Mouse (Mus musculus) hindbrain, embryonic 14.5 days (tissue): Measurements from ENCODE around the gene Syn2. TPM values are rescaled to one million over a fixed set of nuclear protein-coding genes. Genes with fewer than 3 reads are reported as not detected.

Experiments
- ATAC-seq: fragments of 200-750 bp; cut with Nextera tagmentation; 2 replicates; pipeline ENCODE4 v1.8.0; 2017; ENCODE audit warnings: moderate number of reproducible peaks, mild to moderate bottlenecking, moderate TSS enrichment, moderate library complexity; ENCODE audit not compliant: low FRiP score
- DNase-seq: peaks from one replicate; pipeline ENCODE4 v3.0.0-alpha.2; 2015; ENCODE audit warnings: low spot score
- H3K27ac ChIP-seq: fragments of 300-500 bp; sonication (generic); 2 replicates; pipeline ENCODE4 v1.5.1; 2014; ENCODE audit warnings: mild to moderate bottlenecking, moderate library complexity
- H3K27me3 ChIP-seq: fragments of 300-500 bp; sonication (generic); 2 replicates; pipeline ENCODE4 v1.6.1; 2014; ENCODE audit warnings: mild to moderate bottlenecking, low read length, mixed read lengths; ENCODE audit not compliant: control insufficient read depth, insufficient read depth
- H3K36me3 ChIP-seq: fragments of 300-500 bp; sonication (generic); replicated peaks from 2 replicates; pipeline ENCODE4 v1.6.1; 2014; ENCODE audit not compliant: control insufficient read depth, insufficient read depth
- H3K4me1 ChIP-seq: fragments of 300-500 bp; sonication (generic); replicated peaks from 2 replicates; pipeline ENCODE4 v1.6.1; 2014; ENCODE audit warnings: antibody characterized with exemption, low read length, mixed read lengths; ENCODE audit not compliant: control insufficient read depth, insufficient read depth
- H3K4me2 ChIP-seq: fragments of 300-500 bp; sonication (generic); replicated peaks from 2 replicates; pipeline ENCODE4 v1.6.1; 2014; ENCODE audit warnings: mild to moderate bottlenecking, moderate library complexity
- H3K4me3 ChIP-seq: fragments of 300-500 bp; sonication (generic); replicated peaks from 2 replicates; pipeline ENCODE4 v1.5.1; 2014; ENCODE audit warnings: mild to moderate bottlenecking, low read length
- H3K9ac ChIP-seq: fragments of 300-500 bp; sonication (generic); 2 replicates; pipeline ENCODE4 v1.6.1; 2014
- H3K9me3 ChIP-seq: fragments of 300-500 bp; sonication (generic); 2 replicates; pipeline ENCODE4 v1.6.1; 2016; ENCODE audit warnings: low read length; ENCODE audit not compliant: control insufficient read depth
- WGBS: fragments of 180-500 bp; shearing (Covaris S2); extraction: QIAGEN DNeasy Blood & Tissue Kit; methylation state at CpG from one replicate; pipeline ENCODE4 v1.1.7; 2014; 5-methylcytosine and 5-hydroxymethylcytosine counted together
- microRNA-seq: library from miRNA; unstranded; fragments of <30 nt; microRNA quantifications from one replicate; pipeline ENCODE4, GENCODE M21; 2016
- polyA plus RNA-seq: library from polyadenylated mRNA; unstranded; fragments of >200 nt; fragmentation: Nextera tagmentation; extraction: Ambion mirVana; gene quantifications from 2 replicates; pipeline ENCODE4 v1.2.1, GENCODE M21; 2014

Gene Syn2
- polyA plus RNA-seq, 1 experiment from 2014 or later: 65.1 TPM

DNA sequence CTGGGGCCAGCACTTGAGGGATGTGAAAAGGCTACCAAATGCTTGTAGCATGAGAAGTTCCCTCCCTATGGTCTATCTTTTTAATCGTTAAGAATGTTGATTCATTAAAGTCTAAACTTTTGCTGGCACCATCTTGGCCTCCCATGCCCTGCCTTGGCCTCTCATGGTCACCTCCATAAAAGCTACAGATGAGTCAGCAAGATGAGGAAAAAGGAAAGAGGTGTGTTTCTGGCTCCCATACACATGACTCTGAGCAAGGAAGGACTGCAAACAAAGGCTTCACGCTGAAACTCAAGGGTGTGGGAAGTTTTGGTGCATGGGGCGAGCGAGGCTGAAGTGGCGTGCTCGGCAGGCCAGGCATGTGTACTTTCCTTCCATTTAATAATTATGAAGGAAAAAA is 184.1 kb downstream of the Syn2 start:
- Histone ChIP-seq H3K36me3 (no peaks in the 10 kb centered on the region), H3K4me2 (no peak overlapping the region), H3K9ac (no peak overlapping the region), H3K27me3 (no peaks in the 10 kb centered on the region), H3K4me3 (no peak overlapping the region), H3K27ac (no peak overlapping the region), H3K9me3 (no peaks in the 10 kb centered on the region), H3K4me1 (no peaks in the 10 kb centered on the region)
- ATAC-seq (no peak), DNase-seq (no peak)
- 89% methylated on average over 6 of the region's 6 CpGs for WGBS

DNA sequence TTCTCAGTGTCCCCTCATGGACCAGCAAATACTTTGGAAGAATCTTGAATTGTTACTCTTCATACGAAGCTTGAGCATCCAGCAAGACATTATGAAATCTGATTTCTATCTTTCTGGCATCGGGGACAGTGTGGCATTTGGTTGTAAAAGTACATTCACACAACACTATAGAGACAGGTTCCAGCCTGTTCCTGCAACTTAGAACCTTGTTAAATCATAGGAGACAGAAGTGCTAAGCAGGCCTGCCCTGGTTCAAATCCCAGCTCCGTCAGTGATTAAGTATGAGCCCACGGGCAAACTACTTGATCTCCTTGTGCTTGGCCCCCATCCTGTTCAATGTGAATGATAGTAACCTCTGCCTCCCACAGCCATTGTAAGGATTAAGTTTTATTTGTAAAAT is 185.0 kb downstream of the Syn2 start:
- H3K36me3 ChIP-seq: no peaks in the 10 kb centered on the region
- WGBS: 97% methylated on average over 4 of the region's 4 CpGs
- H3K9me3 ChIP-seq: no peaks in the 10 kb centered on the region
- no peak overlapping the region for H3K27ac ChIP-seq
- no peaks in the 10 kb centered on the region for H3K27me3 ChIP-seq
- no peak for DNase-seq
- H3K4me1 ChIP-seq: no peaks in the 10 kb centered on the region
- ATAC-seq: no peak
- no peak overlapping the region for H3K4me3 ChIP-seq
- no peak overlapping the region for H3K4me2 ChIP-seq
- H3K9ac ChIP-seq: no peak overlapping the region

DNA sequence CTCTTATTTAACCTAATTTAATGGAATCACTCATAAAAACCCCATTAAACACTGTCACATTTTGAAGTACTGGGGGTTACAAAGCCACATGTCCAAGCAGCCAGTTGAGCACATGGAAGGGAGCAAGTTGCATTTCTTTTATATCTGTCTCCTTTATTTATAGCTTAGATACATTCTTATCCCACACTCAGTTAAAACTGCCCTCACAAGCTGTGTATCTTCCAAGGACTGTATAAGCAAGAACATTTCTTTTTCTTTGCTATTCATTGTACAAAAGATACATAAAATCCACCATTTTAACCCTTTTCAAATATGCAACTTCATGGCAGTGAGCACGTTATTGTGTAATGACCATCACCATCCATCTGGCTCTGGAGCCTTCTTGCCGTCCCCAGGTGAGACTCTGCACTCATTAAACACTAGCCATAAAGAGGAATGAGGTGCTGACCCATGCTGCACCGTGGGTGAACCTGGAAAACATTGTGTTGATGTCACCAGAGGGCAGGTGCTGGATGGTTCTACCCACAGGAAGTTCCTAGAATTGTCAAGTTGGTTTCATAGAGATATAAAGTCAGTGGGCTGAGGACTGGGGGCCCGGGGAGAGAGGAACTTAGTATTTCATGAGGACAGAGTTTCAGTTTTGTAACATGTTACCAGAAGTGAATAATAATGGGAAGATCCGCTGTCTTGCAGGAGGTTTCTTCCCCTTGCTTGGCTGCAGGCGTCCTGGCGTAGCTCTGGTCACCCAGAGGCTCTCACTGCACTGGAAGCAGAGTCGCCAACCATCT is 186.4 kb downstream of the Syn2 start:
- DNase-seq (no peak), ATAC-seq (no peak)
- H3K27ac ChIP-seq: no peak overlapping the region
- H3K9me3 ChIP-seq: no peaks in the 10 kb centered on the region
- no peak overlapping the region for H3K4me3 ChIP-seq
- no peak overlapping the region for H3K9ac ChIP-seq
- H3K4me1 ChIP-seq: no peaks in the 10 kb centered on the region
- H3K36me3 ChIP-seq: no peaks in the 10 kb centered on the region
- H3K27me3 ChIP-seq: no peaks in the 10 kb centered on the region
- WGBS: 84% methylated on average over 8 of the region's 8 CpGs
- no peak overlapping the region for H3K4me2 ChIP-seq

DNA sequence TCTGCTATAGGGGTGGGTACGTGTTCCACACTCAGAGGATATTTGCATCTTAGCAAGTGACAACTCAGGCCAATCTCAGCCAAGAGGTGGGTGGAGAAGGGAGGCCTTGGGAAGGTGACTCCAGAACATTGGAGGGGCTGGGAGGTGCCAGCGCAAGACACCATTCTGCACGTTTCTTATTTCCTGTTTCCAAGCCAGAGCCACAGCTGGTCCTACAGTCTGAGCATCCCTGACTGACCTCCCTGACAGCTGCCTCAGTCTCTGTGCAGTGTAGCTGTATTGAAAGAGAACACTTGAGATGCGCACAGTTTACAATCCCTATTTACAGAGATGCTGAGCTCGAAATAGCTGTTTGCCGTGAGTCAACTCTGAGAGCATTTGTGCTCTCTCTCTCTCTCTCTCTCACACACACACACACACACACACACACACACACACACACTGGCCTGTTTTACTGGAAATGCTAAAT is 187.2 kb downstream of the Syn2 start:
- no peaks in the 10 kb centered on the region for H3K27me3 ChIP-seq
- no peak overlapping the region for H3K27ac ChIP-seq
- DNase-seq (no peak), ATAC-seq (no peak)
- H3K4me3 ChIP-seq: no peak overlapping the region
- no peak overlapping the region for H3K4me2 ChIP-seq
- WGBS: 74% methylated on average over 6 of the region's 6 CpGs
- no peaks in the 10 kb centered on the region for H3K4me1 ChIP-seq
- H3K9ac ChIP-seq: no peak overlapping the region
- no peaks in the 10 kb centered on the region for H3K36me3 ChIP-seq
- no peaks in the 10 kb centered on the region for H3K9me3 ChIP-seq

DNA sequence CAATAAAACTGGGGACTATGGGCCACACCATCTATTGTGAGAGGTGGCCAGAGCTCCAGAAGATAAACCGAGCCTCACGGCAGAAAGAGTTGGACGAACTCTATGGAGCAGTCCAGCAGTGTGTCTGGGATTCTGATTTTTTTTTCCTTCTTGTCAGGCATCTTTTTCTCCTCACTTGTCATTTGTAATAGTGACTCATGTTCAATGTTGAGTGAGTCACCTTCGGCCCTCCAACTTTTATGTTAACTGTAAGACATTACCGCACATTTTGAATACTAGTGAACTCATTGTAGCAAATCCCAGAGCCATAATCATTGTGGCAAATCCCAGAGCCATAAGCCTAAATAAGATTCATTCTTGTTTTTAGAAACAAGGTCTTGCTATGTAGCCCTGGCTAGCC is 188.3 kb downstream of the Syn2 start:
- DNase-seq (no peak), ATAC-seq (no peak)
- 96% methylated on average over 5 of the region's 5 CpGs for WGBS
- Histone ChIP-seq H3K4me1 (no peaks in the 10 kb centered on the region), H3K4me3 (no peak overlapping the region), H3K36me3 (no peaks in the 10 kb centered on the region), H3K27me3 (no peaks in the 10 kb centered on the region), H3K9ac (no peak overlapping the region), H3K9me3 (peaks cover 4% of the 10 kb centered on the region), H3K27ac (no peak overlapping the region), H3K4me2 (no peak overlapping the region)

DNA sequence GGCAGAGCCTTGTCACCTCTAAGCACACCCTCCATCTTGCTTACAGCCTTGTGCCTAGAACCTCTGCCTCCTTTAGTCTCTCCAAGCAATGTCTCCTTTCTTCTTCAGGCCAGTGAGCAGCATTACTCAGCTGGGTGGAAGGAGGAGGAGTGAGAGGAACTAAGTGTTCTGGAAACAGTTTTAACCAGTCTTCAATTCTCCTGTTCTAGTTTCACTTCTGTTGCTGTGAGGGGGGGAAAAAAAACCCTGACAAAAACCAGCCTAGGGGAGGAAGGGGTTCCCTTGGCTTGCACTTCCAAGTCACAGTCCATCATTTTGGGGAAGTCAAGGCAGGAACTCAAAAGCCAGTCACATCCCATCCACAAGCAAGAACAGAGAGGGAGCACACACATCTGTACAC is 196.3 kb downstream of the Syn2 start:
- ATAC-seq: no peak
- Histone ChIP-seq H3K36me3 (no peaks in the 10 kb centered on the region), H3K27me3 (no peaks in the 10 kb centered on the region)

More for the DNA sequence above, 196.3 kb downstream of the Syn2 start:
- Histone ChIP-seq H3K9me3 (peaks cover 4% of the 10 kb centered on the region), H3K4me1 (no peaks in the 10 kb centered on the region), H3K4me2 (no peak overlapping the region), H3K9ac (no peak overlapping the region), H3K4me3 (no peak overlapping the region), H3K27ac (no peak overlapping the region)
- no peak for DNase-seq

Small RNA genes within 50 kb of the gene (microRNA-seq; reads per million reads assigned to microRNA genes)
- gene Gm24767: not detected

Other genes starting within 250 kb of the Syn2 start
- gene Vgll4, start 164.9 kb upstream of the Syn2 start, polyA plus RNA-seq: 37.9 and 38.4 TPM in 2 replicates
- 51.8 and 53.8 TPM in 2 replicates for gene Tamm41, start 97.0 kb upstream of the Syn2 start, polyA plus RNA-seq
- gene Gm17482, start 92.4 kb downstream of the Syn2 start, polyA plus RNA-seq: not detected in 2 replicates
- gene Timp4, start 117.3 kb downstream of the Syn2 start, polyA plus RNA-seq: 19.6 and 24.9 TPM in 2 replicates
- gene Pparg, start 226.0 kb downstream of the Syn2 start, polyA plus RNA-seq: 0.51 and 0.72 TPM in 2 replicates